Mouse (Mus musculus) G1E (cell line): Measurements from ENCODE around the gene Top2a. TPM values are rescaled to one million over a fixed set of nuclear protein-coding genes. Genes with fewer than 3 reads are reported as not detected.

Experiments used
- ATAC-seq: 2 replicates; pipeline ENCODE4 v1.8.0; 2016; ENCODE audit warnings: mild to moderate bottlenecking; ENCODE audit not compliant: insufficient number of reproducible peaks, poor library complexity, low FRiP score, severe bottlenecking; ENCODE audit errors: extremely low read depth
- DNase-seq: peaks from one replicate; pipeline ENCODE4 v3.0.0; 2012; ENCODE audit warnings: low spot score
- H3K27me3 ChIP-seq: 2 replicates; pipeline ENCODE4 v1.6.1; 2012; ENCODE audit warnings: mild to moderate bottlenecking, low read length, inconsistent platforms; ENCODE audit not compliant: insufficient read depth
- H3K36me3 ChIP-seq: replicated peaks from 2 replicates; pipeline ENCODE3; 2012; ENCODE audit warnings: mild to moderate bottlenecking, inconsistent platforms
- H3K4me1 ChIP-seq: 2 replicates; pipeline ENCODE4 v1.6.1; 2012; ENCODE audit warnings: low read depth, low read length, inconsistent platforms, mixed read lengths; ENCODE audit not compliant: insufficient read depth
- H3K4me3 ChIP-seq: 2 replicates; pipeline ENCODE4 v1.5.1; 2012; ENCODE audit warnings: low read depth, mild to moderate bottlenecking, inconsistent platforms, low read length, moderate library complexity, mixed read lengths
- H3K9me3 ChIP-seq: replicated peaks from 2 replicates; pipeline ENCODE4 v1.6.1; 2012; ENCODE audit warnings: inconsistent platforms
- CTCF ChIP-seq: IDR thresholded peaks from 2 replicates; pipeline ENCODE4 v1.5.1; 2012; ENCODE audit warnings: low read depth, low read length, inconsistent platforms, mixed read lengths
- GATA1 ChIP-seq: IDR thresholded peaks from 2 replicates; pipeline ENCODE4 v1.6.1; 2012; ENCODE audit warnings: borderline replicate concordance, low read length, inconsistent platforms, mixed read lengths
- GATA2 ChIP-seq: IDR thresholded peaks from 2 replicates; pipeline ENCODE4 v1.6.1; 2012; ENCODE audit warnings: low read depth, low read length, inconsistent platforms, borderline replicate concordance
- POLR2AphosphoS5 ChIP-seq: IDR thresholded peaks from 2 replicates; pipeline ENCODE4 v1.6.1; 2012; ENCODE audit warnings: low read depth, low read length, inconsistent platforms; ENCODE audit not compliant: insufficient replicate concordance
- TAL1 ChIP-seq: conservative IDR thresholded peaks from 2 replicates; pipeline ENCODE4 v1.6.1; 2012; ENCODE audit warnings: low read depth, low read length, inconsistent platforms, mixed read lengths
- polyA plus RNA-seq: library from polyadenylated mRNA; stranded (reverse); fragments of >175 nt; gene quantifications from 2 replicates; pipeline ENCODE4 v1.2.3, GENCODE M21; 2012
- total RNA-seq, 2 experiments: library from RNA; stranded (forward) in 1 of 2; stranded (reverse) in 1 of 2; fragments of 200-1000 nt in 1 of 2; fragments of >200 nt in 1 of 2; fragmentation: Nextera tagmentation in 1 of 2; gene quantifications; 2 replicates each; pipeline ENCODE4 v1.2.3; 2014 to 2017

Gene Top2a
- total and polyA plus RNA-seq, 3 experiments, result 89.9 to 752 (median 497) TPM

- Histone ChIP-seq H3K4me3 (no peak overlapping the region), H3K27me3 (peaks cover 81% of the 10 kb centered on the region)
- TF ChIP-seq CTCF, result no peak
- no peak for TF ChIP-seq GATA1
- no peak for TF ChIP-seq TAL1
- TF ChIP-seq GATA2, result no peak
- TF ChIP-seq POLR2AphosphoS5, result no peak
Observed at GRCm38 (mm10) chr11:99047643-99048042, 23.7 kb upstream of the Top2a start.

GRCm38 (mm10) chr11:99047120-99047519, 23.1 kb upstream of the Top2a start:
- no peak overlapping the region for H3K4me3 ChIP-seq
- H3K4me1 ChIP-seq, result no peaks in the 10 kb centered on the region
- peaks cover 2% of the 10 kb centered on the region for H3K36me3 ChIP-seq
- H3K9me3 ChIP-seq, result no peaks in the 10 kb centered on the region
- peaks cover 84% of the 10 kb centered on the region for H3K27me3 ChIP-seq
- DNase-seq (no peak), ATAC-seq (no peak)
- no peak for TF ChIP-seq CTCF
- no peak for TF ChIP-seq GATA1
- TF ChIP-seq POLR2AphosphoS5, result no peak
- TF ChIP-seq GATA2, result no peak
- no peak for TF ChIP-seq TAL1

More at GRCm38 (mm10) chr11:99047643-99048042, 23.7 kb upstream of the Top2a start:
- no peaks in the 10 kb centered on the region for H3K4me1 ChIP-seq
- no peak for ATAC-seq
- no peak for DNase-seq
- H3K9me3 ChIP-seq, result no peaks in the 10 kb centered on the region
- peaks cover 2% of the 10 kb centered on the region for H3K36me3 ChIP-seq

GRCm38 (mm10) chr11:99045159-99045889, 21.3 kb upstream of the Top2a start:
- H3K27me3 ChIP-seq, result peaks cover 89% of the 10 kb centered on the region
- H3K9me3 ChIP-seq, result no peaks in the 10 kb centered on the region; the same call in 1 of the 2 replicates
- peaks cover 2% of the 10 kb centered on the region for H3K36me3 ChIP-seq
- ATAC-seq (no peak), DNase-seq (no peak)
- H3K4me1 ChIP-seq, result peaks cover 16% of the 10 kb centered on the region
- no peak for TF ChIP-seq CTCF
- TF ChIP-seq GATA1, result no peak
- TF ChIP-seq GATA2, result no peak
- TF ChIP-seq TAL1, result no peak
- no peak for TF ChIP-seq POLR2AphosphoS5
- H3K4me3 ChIP-seq, result no peak overlapping the region

GRCm38 (mm10) chr11:99044306-99044705, 20.3 kb upstream of the Top2a start:
- Histone ChIP-seq H3K9me3 (no peaks in the 10 kb centered on the region; the same call in 1 of the 2 replicates), H3K36me3 (no peaks in the 10 kb centered on the region), H3K27me3 (peaks cover 92% of the 10 kb centered on the region), H3K4me1 (peaks cover 23% of the 10 kb centered on the region), H3K4me3 (no peak overlapping the region)
- DNase-seq, result no peak
- ATAC-seq, result no peak
- TF ChIP-seq GATA2, result no peak
- TF ChIP-seq GATA1, result no peak
- TF ChIP-seq POLR2AphosphoS5, result no peak
- no peak for TF ChIP-seq CTCF
- TF ChIP-seq TAL1, result no peak

- H3K27me3 ChIP-seq, result peaks cover 86% of the 10 kb centered on the region
- no peaks in the 10 kb centered on the region; the same call in 1 of the 2 replicates for H3K9me3 ChIP-seq
- DNase-seq, result no peak
- peaks cover 23% of the 10 kb centered on the region for H3K4me1 ChIP-seq
- H3K36me3 ChIP-seq, result no peaks in the 10 kb centered on the region
- TF ChIP-seq POLR2AphosphoS5 (no peak), GATA1 (no peak), TAL1 (no peak), GATA2 (no peak), CTCF (no peak)
- no peak overlapping the region for H3K4me3 ChIP-seq
- no peak for ATAC-seq
Observed at GRCm38 (mm10) chr11:99043632-99044031, 19.6 kb upstream of the Top2a start.

GRCm38 (mm10) chr11:99042834-99043431, 18.9 kb upstream of the Top2a start:
- Histone ChIP-seq H3K9me3 (no peaks in the 10 kb centered on the region; the same call in 1 of the 2 replicates), H3K4me1 (peaks cover 23% of the 10 kb centered on the region), H3K27me3 (peaks cover 81% of the 10 kb centered on the region), H3K36me3 (no peaks in the 10 kb centered on the region), H3K4me3 (no peak overlapping the region)
- TF ChIP-seq GATA1 (no peak), CTCF (no peak), GATA2 (no peak), TAL1 (no peak), POLR2AphosphoS5 (no peak)
- DNase-seq (no peak), ATAC-seq (no peak)
